Mouse (Mus musculus): Measurements from ENCODE around the gene Ttc30a1. TPM values are rescaled to one million over a fixed set of nuclear protein-coding genes. Genes with fewer than 3 reads are reported as not detected.
"Not testable (repeated sequence)": the region's sequence is repeated elsewhere in the genome, so short reads cannot be mapped to it uniquely, and the experiment has no call there.

Ttc30a1 gene
- polyA plus RNA-seq, 1 experiment from 2014 or later, result 1.1 TPM

DNA sequence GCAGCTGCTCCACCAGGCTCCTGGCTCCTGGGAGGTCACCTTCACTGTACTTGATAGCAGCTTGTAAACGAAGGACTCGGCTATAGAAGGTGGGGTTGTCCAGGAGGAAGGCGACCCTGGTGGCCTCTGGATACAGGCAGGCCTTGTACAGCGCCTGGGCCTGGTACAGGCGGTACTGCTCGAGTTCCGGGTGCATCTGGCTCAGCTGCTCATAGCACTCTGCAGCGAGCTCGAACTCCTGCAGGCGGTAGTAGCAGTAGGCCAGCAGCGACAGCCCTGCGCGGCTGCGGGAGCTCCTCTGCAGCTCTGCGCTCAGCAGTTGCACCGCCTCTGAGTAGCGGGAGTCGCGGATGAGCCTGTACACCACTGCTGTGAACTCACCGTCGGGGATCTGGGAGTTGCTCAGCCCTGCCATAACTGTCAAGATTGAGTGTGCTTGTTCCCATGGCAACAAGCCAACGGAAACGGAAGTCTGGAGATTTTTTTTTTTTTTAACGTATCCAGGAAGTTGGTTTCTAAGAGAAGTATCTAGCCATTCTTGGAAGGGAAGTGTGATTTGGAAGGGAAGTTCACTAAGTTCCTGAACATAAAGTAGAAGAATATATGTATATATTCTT lies 3.9 kb downstream of the Ttc30a1 start, which contains the start of gene Ttc30a2:
Ttc30a2 (minus strand) TSS at position 419 of the 617 bp plus-strand sequence.
- not testable (repeated sequence) for H3K4me3 ChIP-seq (ENCODE audit: low read depth, low read length); H3K36me3 ChIP-seq (replicated peaks; ENCODE audit: insufficient read depth, low read length); H3K9me3 ChIP-seq (ENCODE audit: low read length); H3K4me2 ChIP-seq (ENCODE audit: low read depth, low read length); H3K9ac ChIP-seq (replicated peaks); H3K4me1 ChIP-seq (ENCODE audit: insufficient read depth); H3K27me3 ChIP-seq (ENCODE audit: insufficient read depth, low read length); H3K27ac ChIP-seq (ENCODE audit: low read depth)
- peak; percentile 42 for ATAC-seq
- TF ChIP-seq EP300 (IDR thresholded peaks at IDR 0.05; ENCODE audit: low read depth), result peak; percentile 78
- DNase-seq, result peak; percentile 43
- WGBS (ENCODE audit: insufficient replicate concordance), result 32% methylated on average over 17 of the region's 24 CpGs

DNA sequence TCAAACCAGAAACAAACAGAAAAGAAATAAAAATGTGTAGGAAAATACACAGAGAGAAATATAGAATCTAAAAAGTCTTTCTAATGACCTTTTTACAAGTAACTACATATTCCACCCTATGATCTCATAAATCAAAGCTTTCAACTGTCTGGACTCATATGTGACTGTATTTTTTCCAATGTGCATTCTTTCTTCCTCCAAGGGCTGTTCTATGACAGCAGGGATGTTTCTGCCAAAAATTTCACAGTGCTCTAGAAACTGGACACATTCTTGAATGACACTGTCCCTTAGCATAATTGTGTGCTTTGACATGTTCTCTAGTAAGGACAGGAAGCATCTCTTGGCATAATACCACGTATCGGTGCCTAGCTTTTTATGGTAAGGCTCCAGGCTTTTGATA lies 5.7 kb downstream of the Ttc30a1 start:
- not testable (repeated sequence) for H3K9me3 ChIP-seq (ENCODE audit: low read length); H3K4me3 ChIP-seq (ENCODE audit: low read depth, low read length); H3K4me2 ChIP-seq (ENCODE audit: low read depth, low read length); H3K27ac ChIP-seq (ENCODE audit: low read depth); H3K4me1 ChIP-seq (ENCODE audit: insufficient read depth); DNase-seq; H3K36me3 ChIP-seq (replicated peaks; ENCODE audit: insufficient read depth, low read length); H3K27me3 ChIP-seq (ENCODE audit: insufficient read depth, low read length); H3K9ac ChIP-seq (replicated peaks); ATAC-seq
- 79% methylated on average over 2 of the region's 2 CpGs for WGBS (ENCODE audit: insufficient replicate concordance)

DNA sequence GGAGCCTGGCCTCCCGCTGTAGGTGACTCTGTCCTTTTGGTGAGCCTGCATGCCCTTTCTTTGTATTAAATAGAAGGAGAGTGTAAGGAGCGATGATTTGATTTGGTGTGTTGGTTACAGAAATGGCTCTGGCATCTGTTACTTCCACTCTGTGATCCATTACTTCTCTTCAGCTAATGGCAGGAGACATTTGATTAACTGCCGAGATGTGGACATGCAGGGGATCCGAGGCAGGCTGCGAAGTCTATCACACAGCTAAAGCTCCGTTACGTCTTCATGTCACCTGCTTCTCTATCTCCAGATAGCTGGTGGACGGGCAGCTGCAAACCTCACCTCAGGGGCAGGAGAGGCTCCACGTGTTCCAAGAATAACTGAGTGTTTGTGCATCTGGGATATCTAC lies 7.6 kb downstream of the Ttc30a1 start:
- DNase-seq (no peak), ATAC-seq (no peak)
- Histone ChIP-seq H3K9ac (replicated peaks) (no peak overlapping the region), H3K4me2 (ENCODE audit: low read depth, low read length) (no peak overlapping the region), H3K9me3 (ENCODE audit: low read length) (no peaks in the 10 kb centered on the region), H3K27me3 (ENCODE audit: insufficient read depth, low read length) (no peaks in the 10 kb centered on the region), H3K4me3 (ENCODE audit: low read depth, low read length) (no peak overlapping the region), H3K36me3 (replicated peaks; ENCODE audit: insufficient read depth, low read length) (no peaks in the 10 kb centered on the region), H3K4me1 (ENCODE audit: insufficient read depth) (no peaks in the 10 kb centered on the region), H3K27ac (ENCODE audit: low read depth) (no peak overlapping the region)
- TF ChIP-seq CTCF (IDR thresholded peaks at IDR 0.05; ENCODE audit: low read depth), result no peak
- TF ChIP-seq EP300 (IDR thresholded peaks at IDR 0.05; ENCODE audit: low read depth), result no peak
- 73% methylated on average over 9 of the region's 9 CpGs for WGBS (ENCODE audit: insufficient replicate concordance)

DNA sequence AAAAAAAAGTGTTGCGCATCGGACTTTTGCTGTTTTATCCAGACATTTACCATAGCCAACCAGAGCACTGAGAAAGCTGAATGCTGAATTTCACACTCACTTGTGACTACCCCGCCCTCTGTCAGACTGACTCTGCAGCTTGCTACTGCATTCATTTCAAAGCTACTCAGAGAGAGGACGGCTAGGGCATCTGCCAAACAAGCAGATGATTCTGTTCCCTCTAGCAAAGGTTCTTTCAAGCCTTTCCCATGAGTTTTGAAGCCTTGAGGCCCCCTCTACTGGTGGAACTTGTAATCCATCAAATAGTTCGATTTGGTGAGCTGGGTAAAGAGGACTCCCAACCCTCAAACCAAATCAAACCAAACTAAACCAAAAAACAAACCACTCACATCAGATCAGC lies 16.8 kb downstream of the Ttc30a1 start:
- Histone ChIP-seq H3K27ac (ENCODE audit: low read depth) (no peak overlapping the region), H3K4me1 (ENCODE audit: insufficient read depth) (peaks cover 10% of the 10 kb centered on the region), H3K9ac (replicated peaks) (no peak overlapping the region), H3K4me2 (ENCODE audit: low read depth, low read length) (peak overlapping the region; percentile 61), H3K36me3 (replicated peaks; ENCODE audit: insufficient read depth, low read length) (no peaks in the 10 kb centered on the region), H3K4me3 (ENCODE audit: low read depth, low read length) (peak overlapping the region; percentile 25), H3K9me3 (ENCODE audit: low read length) (no peaks in the 10 kb centered on the region), H3K27me3 (ENCODE audit: insufficient read depth, low read length) (no peaks in the 10 kb centered on the region)
- DNase-seq (peak; percentile 31), ATAC-seq (peak; percentile 53; the same call in 1 of the 2 replicates)
- WGBS (ENCODE audit: insufficient replicate concordance), result 17% methylated on average over 5 of the region's 5 CpGs
- no peak for TF ChIP-seq EP300 (IDR thresholded peaks at IDR 0.05; ENCODE audit: low read depth)
- TF ChIP-seq CTCF (IDR thresholded peaks at IDR 0.05; ENCODE audit: low read depth), result peak; percentile 77

DNA sequence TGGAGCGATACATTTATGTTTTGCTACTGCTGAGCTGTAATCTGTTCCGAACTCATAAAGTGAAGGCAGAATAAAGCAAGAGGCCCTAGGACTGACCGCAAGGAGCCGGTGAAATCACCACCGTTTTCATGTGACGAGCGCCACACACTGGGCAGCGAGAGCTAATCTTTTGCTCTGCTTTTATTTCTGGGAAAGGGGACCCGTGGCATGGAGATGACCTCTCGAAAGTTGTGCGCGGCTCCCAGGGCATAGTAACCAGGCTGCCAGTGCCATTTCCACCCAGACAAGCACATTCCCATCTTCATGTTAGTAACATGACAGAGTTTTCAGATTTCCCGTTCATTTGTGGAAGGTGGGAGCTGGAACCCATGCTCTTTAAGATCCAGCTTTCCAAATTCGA lies 17.3 kb downstream of the Ttc30a1 start:
- Histone ChIP-seq H3K4me3 (ENCODE audit: low read depth, low read length) (peak overlapping the region; percentile 25), H3K36me3 (replicated peaks; ENCODE audit: insufficient read depth, low read length) (no peaks in the 10 kb centered on the region), H3K9ac (replicated peaks) (no peak overlapping the region), H3K4me2 (ENCODE audit: low read depth, low read length) (peak overlapping the region; percentile 61), H3K9me3 (ENCODE audit: low read length) (no peaks in the 10 kb centered on the region), H3K4me1 (ENCODE audit: insufficient read depth) (peaks cover 10% of the 10 kb centered on the region), H3K27ac (ENCODE audit: low read depth) (peak overlapping the region; percentile 20; the same call in 1 of the 2 replicates), H3K27me3 (ENCODE audit: insufficient read depth, low read length) (no peaks in the 10 kb centered on the region)
- WGBS (ENCODE audit: insufficient replicate concordance), result 17% methylated on average over 14 of the region's 14 CpGs
- ATAC-seq (peak; percentile 45), DNase-seq (peak; percentile 61)
- TF ChIP-seq EP300 (IDR thresholded peaks at IDR 0.05; ENCODE audit: low read depth) (no peak), CTCF (IDR thresholded peaks at IDR 0.05; ENCODE audit: low read depth) (peak; percentile 60)

DNA sequence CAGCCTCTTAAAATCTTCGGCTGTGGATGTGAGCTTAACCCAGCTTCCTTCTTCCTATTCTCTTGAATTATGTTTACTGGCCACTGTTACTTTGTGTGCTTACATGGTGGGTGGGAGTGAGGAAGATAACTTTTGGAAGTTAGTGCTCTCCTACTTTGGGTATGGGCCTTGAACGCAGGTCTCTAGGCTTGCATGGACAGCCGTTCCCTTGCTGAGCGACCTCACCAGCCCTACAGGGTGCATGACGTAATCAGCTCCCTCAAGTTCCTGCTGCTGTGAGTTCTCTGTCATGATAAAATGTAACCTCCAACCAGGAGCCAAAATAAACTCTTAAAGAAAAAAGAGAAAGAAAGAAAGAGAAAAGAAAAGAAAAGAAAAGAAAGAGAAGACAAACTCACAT lies 17.7 kb downstream of the Ttc30a1 start:
- DNase-seq (no peak), ATAC-seq (no peak)
- TF ChIP-seq EP300 (IDR thresholded peaks at IDR 0.05; ENCODE audit: low read depth), result no peak
- no peak for TF ChIP-seq CTCF (IDR thresholded peaks at IDR 0.05; ENCODE audit: low read depth)
- H3K9ac ChIP-seq (replicated peaks), result no peak overlapping the region
- no peaks in the 10 kb centered on the region for H3K9me3 ChIP-seq (ENCODE audit: low read length)
- no peak overlapping the region for H3K27ac ChIP-seq (ENCODE audit: low read depth)
- H3K4me1 ChIP-seq (ENCODE audit: insufficient read depth), result peaks cover 10% of the 10 kb centered on the region
- peak overlapping the region; percentile 61 for H3K4me2 ChIP-seq (ENCODE audit: low read depth, low read length)
- peak overlapping the region; percentile 25 for H3K4me3 ChIP-seq (ENCODE audit: low read depth, low read length)
- 47% methylated on average over 5 of the region's 5 CpGs for WGBS (ENCODE audit: insufficient replicate concordance)
- no peaks in the 10 kb centered on the region for H3K36me3 ChIP-seq (replicated peaks; ENCODE audit: insufficient read depth, low read length)
- no peaks in the 10 kb centered on the region for H3K27me3 ChIP-seq (ENCODE audit: insufficient read depth, low read length)

Data from liver, postnatal 0 days (tissue).